Mouse (Mus musculus) lung, postnatal 4 days (tissue): ENCODE data around the gene Scgb1b10.
"Not testable (repeated sequence)": the region's sequence is repeated elsewhere in the genome, so short reads cannot be mapped to it uniquely, and the experiment has no call there.

Experiments
- DNase-seq, 2 experiments: peaks; one replicate each; pipeline ENCODE4 v3.0.0; 2021

Gene Scgb1b10

DNA sequence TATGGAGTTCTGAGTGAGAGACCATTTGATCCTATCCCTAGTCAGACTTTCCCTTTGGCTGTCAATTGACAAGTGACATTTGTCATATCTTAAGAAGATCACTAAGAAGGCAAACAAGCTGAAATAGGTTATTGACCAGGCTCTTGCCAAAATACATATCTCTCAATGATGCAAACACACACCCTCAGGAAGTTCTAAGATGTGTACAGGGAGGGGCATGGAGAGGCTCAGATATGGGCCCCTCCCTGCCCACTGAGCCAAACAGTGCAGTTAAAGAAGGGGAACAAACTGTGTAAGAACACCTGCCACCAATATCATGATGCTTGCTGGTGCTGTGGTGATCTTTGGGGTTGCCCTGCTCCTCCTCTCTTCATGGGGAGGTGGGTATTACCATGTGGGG lies at the start of gene Scgb1b10:
Scgb1b10 (plus strand) TSS at position 301 of the 400 bp plus-strand sequence.
- not testable (repeated sequence) for DNase-seq
